Mouse (Mus musculus) heart, postnatal 4 days (tissue): ENCODE measurements around the gene Elmo1. TPM values are rescaled to one million over a fixed set of nuclear protein-coding genes. Genes with fewer than 3 reads are reported as not detected.

Source experiments
- DNase-seq: peaks from one replicate; pipeline ENCODE4 v3.0.0; 2021
- total RNA-seq, 2 experiments: library from RNA; stranded (reverse); gene quantifications; 2 replicates each; pipeline ENCODE4 v1.2.3; 2021

Elmo1 gene
- total RNA-seq, 2 experiments from 2014 or later = 21.1 to 22.4 TPM

- no peak for DNase-seq
Measured at GRCm38 (mm10) chr13:20481805-20482204, 391.4 kb downstream of the Elmo1 start.

- DNase-seq = no peak
Measured at GRCm38 (mm10) chr13:20489110-20489509, 398.7 kb downstream of the Elmo1 start.

GRCm38 (mm10) chr13:20489698-20490417 lies 399.5 kb downstream of the Elmo1 start:
- DNase-seq = peak; percentile 16

GRCm38 (mm10) chr13:20490860-20491594 lies 400.6 kb downstream of the Elmo1 start:
- DNase-seq = peak; percentile 14

- no peak for DNase-seq
Measured at GRCm38 (mm10) chr13:20491666-20492065, 401.3 kb downstream of the Elmo1 start.

DNA sequence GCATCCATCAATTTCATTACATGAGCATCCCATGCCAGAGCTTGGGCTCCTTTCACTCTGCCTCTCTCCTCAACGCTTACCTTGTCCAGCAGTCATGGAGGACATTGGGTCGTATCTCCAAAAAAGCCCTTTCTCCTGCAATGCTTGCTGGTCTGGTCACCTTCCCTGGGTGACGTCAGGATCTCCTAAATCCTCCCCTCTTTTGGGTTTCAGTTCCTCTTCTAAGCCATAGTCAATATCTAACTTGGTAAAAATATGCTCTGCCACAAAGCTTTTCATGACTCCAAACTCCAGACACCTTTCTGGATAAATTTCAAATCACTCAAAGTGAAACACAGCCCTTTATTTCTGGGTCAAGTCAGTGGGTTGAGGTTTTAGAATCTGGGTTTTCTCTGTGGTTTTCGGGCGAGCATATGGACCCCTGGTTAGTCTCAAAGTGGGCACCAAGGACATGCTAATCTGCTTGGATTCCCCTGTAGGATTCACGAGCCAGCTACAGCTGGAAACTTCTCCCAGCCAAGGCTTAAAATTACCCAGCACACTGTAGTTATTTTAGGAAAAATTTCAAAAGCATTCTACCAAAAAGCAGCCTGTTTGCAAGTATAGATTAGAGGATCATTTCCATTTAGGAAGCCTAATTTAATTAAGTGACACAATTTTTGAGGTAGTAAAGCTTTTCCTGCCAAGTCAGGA lies 403.8 kb downstream of the Elmo1 start:
- no peak for DNase-seq

GRCm38 (mm10) chr13:20501923-20502322 lies 411.5 kb downstream of the Elmo1 start:
- DNase-seq = no peak

DNA sequence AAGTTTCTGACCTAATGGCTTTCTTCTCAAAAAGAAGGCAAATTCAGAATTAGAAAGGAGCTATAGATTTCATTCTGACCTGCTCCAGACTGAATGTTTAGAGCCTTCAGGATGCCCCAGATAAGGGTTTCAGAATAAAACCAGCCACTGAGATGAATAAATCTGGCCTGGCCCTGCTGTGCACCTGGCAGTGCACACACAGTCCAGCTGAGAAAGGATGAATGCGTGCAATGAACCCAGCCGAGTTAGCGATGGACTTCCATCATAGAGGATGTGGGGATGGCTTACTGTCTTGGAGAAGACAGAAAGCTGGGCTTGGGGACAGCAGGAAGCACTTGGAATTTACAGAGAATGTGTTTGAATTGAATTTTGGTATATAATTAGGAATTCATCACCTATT lies 413.0 kb downstream of the Elmo1 start:
- no peak for DNase-seq

GRCm38 (mm10) chr13:20507381-20508129 lies 417.2 kb downstream of the Elmo1 start:
- no peak for DNase-seq

GRCm38 (mm10) chr13:20511026-20511425 lies 420.6 kb downstream of the Elmo1 start:
- DNase-seq = no peak

GRCm38 (mm10) chr13:20512317-20513240 lies 422.2 kb downstream of the Elmo1 start:
- no peak for DNase-seq

DNA sequence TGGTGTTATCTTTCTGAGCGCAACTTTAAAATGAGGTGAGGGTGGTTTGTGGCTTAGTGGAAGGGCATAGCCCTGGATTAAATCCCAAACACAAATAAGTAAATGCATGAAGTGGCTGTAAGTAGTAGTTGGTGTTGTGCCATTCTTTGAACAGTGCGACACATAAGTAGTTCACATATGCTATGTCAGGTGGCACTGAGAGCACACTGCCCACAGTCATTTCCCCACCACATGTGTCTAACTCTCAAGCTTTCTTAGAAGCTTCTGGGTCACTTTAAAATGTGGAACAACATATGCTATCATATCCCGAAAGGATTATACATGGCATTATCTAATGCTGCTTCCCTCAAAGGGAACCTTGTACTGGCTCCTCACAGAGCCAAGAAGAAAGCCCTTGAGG lies 424.3 kb downstream of the Elmo1 start:
- DNase-seq = no peak

DNA sequence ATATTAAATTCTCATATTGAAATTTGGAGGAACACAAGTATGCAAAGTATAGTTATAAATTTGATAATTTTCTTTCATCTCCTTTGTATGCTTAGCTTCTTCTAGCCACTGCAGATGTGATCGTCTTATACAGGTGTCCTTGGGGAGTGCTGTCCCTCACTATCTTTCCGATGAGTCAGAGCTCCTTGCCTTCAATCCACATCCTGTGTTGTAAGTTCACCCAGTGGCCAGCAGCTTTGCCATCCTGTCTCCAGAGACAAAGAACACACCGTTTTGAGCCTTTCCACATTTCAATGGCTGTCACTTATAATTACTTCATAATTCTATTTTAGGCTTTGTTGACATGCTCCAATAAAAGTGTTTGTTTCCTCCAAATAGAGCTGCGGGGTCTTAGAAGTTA lies 425.7 kb downstream of the Elmo1 start:
- DNase-seq = no peak

DNA sequence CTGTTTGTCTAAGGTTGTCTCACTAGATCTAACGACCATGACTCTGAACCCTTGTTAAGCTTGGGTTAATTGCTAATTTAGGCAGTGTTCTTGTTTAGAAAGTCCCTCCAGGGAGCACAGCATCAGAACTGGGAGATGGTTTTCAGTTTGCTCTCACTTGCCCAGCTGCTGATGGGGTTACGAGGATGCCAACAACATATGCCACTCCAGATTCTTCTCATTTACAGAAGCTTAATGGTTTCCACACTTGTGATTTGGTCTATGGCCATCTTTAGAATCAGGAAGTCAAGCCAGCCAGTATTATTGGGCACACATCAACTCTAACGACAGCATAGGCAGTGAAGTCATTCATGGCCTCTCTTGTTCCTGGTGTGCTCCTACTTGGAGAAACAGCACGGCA lies 427.3 kb downstream of the Elmo1 start:
- DNase-seq = no peak

GRCm38 (mm10) chr13:20521492-20521891 lies 431.1 kb downstream of the Elmo1 start:
- no peak for DNase-seq

- no peak for DNase-seq
Measured at GRCm38 (mm10) chr13:20523671-20524070, 433.3 kb downstream of the Elmo1 start.

DNA sequence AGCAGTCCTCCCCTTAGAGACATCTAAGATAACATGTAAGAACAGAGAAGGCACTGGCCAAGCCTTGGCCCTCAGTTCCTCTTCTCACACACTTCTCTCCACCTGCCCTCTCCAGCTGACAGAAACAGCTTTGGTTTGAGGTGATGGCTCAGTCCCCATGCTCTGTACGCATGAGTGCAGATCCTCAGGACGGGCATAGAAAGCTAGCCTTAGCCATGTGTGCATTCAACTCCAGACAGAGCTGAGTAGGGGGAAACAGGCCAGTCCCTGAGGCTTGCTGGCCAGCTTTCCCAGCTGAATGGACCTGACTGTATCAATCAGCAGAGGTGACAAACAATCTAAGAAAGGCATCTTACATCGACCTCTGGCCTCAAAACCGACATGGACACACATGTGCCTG lies 435.4 kb downstream of the Elmo1 start:
- no peak for DNase-seq

DNA sequence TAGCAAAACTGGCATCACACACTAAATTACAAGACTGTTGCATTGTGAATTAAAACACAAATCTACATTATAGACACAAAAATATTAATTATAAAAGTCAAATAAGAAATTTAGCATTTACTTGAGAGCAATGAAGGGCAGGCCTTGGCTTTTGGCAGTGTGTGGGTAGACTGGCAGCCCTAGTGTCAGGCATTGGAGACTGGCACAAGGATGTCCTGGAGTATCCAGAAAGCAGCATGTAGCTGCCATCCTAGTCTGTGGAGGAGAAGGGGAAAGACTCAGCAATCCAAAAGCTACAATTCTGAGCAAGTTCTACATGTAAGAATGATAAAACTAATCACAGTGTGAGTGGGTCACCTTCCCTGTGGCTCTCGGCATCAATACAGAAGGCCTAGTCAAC lies 446.7 kb downstream of the Elmo1 start:
- DNase-seq = no peak

- no peak for DNase-seq
Measured at GRCm38 (mm10) chr13:20537487-20537886, 447.1 kb downstream of the Elmo1 start.

GRCm38 (mm10) chr13:20538216-20539070 lies 448.0 kb downstream of the Elmo1 start:
- no peak for DNase-seq

- no peak for DNase-seq
Measured at GRCm38 (mm10) chr13:20539631-20540030, 449.2 kb downstream of the Elmo1 start.
